8 mouse cellular contexts compared by ENCODE assay signal in genomic region chr16:59472546-59472945, GRCm38 (mm10). TPM values are rescaled to one million over a fixed set of nuclear protein-coding genes. Genes with fewer than 3 reads are reported as not detected.
DNase-seq lines count a peak whose midpoint lies in the region; ATAC-seq lines count a peak whose summit lies in the region.

No protein-coding gene starts in this region.

- no peak for DNase-seq in lung, postnatal 4 days
- DNase-seq in limb, embryonic 11.5 days (ENCODE audit: low spot score) = no peak
- DNase-seq in thymus, postnatal 0 days (ENCODE audit: low spot score) = no peak
- no peak for DNase-seq in left cerebral cortex, postnatal 36 days (ENCODE audit: low spot score in 2 of 2)
- DNase-seq in T-cell, adult 2 months (ENCODE audit: low spot score) = no peak

- 40% methylated on average over 6 of the region's 6 CpGs for WGBS in lung, embryonic 16.5 days
- WGBS in embryonic facial prominence, embryonic 12.5 days = 54% methylated on average over 6 of the region's 6 CpGs
- WGBS in limb, embryonic 11.5 days = 47% methylated on average over 6 of the region's 6 CpGs
- WGBS in stomach, embryonic 14.5 days = 39% methylated on average over 6 of the region's 6 CpGs

- peaks cover 8% of the 10 kb centered on the region; the same call in 1 of the 2 replicates for H3K4me1 ChIP-seq in lung, embryonic 16.5 days (replicated peaks; ENCODE audit: control insufficient read depth, insufficient read depth, low read length)
- H3K4me1 ChIP-seq in embryonic facial prominence, embryonic 12.5 days = peaks cover 6% of the 10 kb centered on the region; the same call in 1 of the 2 replicates
- 0 out of 2 replicates have a peak, but pooled peaks cover 4% of the 10 kb centered on the region for H3K4me1 ChIP-seq in limb, embryonic 11.5 days (ENCODE audit: control insufficient read depth, insufficient read depth, low read length)
- no peaks in the 10 kb centered on the region for H3K4me1 ChIP-seq in stomach, embryonic 14.5 days (ENCODE audit: control insufficient read depth, insufficient read depth, low read length)

- H3K27ac ChIP-seq in lung, embryonic 16.5 days (ENCODE audit: low read length) = no peak overlapping the region
- no peak overlapping the region for H3K27ac ChIP-seq in embryonic facial prominence, embryonic 12.5 days
- no peak overlapping the region for H3K27ac ChIP-seq in limb, embryonic 11.5 days (replicated peaks; ENCODE audit: low read depth, low read length)
- no peak overlapping the region for H3K27ac ChIP-seq in stomach, embryonic 14.5 days (ENCODE audit: low read length)

- H3K36me3 ChIP-seq in lung, embryonic 16.5 days (ENCODE audit: control insufficient read depth, insufficient read depth, low read length) = 0 out of 2 replicates have a peak, but pooled peaks cover 2% of the 10 kb centered on the region
- 0 out of 2 replicates have a peak, but pooled peaks cover 3% of the 10 kb centered on the region for H3K36me3 ChIP-seq in embryonic facial prominence, embryonic 12.5 days
- no peaks in the 10 kb centered on the region for H3K36me3 ChIP-seq in limb, embryonic 11.5 days (ENCODE audit: control insufficient read depth, insufficient read depth, low read length)
- peaks cover 4% of the 10 kb centered on the region; the same call in 1 of the 2 replicates for H3K36me3 ChIP-seq in stomach, embryonic 14.5 days (ENCODE audit: control insufficient read depth, insufficient read depth, low read length)

- peak overlapping the region; percentile 69 for H3K4me2 ChIP-seq in lung, embryonic 16.5 days (ENCODE audit: low read depth, low read length)
- H3K4me2 ChIP-seq in embryonic facial prominence, embryonic 12.5 days (replicated peaks) = peak overlapping the region; percentile 52
- H3K4me2 ChIP-seq in limb, embryonic 11.5 days (ENCODE audit: low read depth, severe bottlenecking) = peak overlapping the region; percentile 34
- H3K4me2 ChIP-seq in stomach, embryonic 14.5 days (replicated peaks; ENCODE audit: low read depth, low read length) = peak overlapping the region; percentile 50

- no peak for ATAC-seq in lung, embryonic 16.5 days (ENCODE audit: low read depth)
- no peak for ATAC-seq in embryonic facial prominence, embryonic 12.5 days (ENCODE audit: insufficient number of reproducible peaks, insufficient read depth, low FRiP score, low TSS enrichment)
- no peak for ATAC-seq in limb, embryonic 11.5 days (ENCODE audit: insufficient number of reproducible peaks, low FRiP score, low TSS enrichment, low read depth)
- ATAC-seq in stomach, embryonic 14.5 days (ENCODE audit: insufficient number of reproducible peaks, insufficient read depth, low FRiP score, low read depth) = no peak

- peak overlapping the region; percentile 73 for H3K4me3 ChIP-seq in lung, embryonic 16.5 days (ENCODE audit: low read length)
- H3K4me3 ChIP-seq in embryonic facial prominence, embryonic 12.5 days = peak overlapping the region; percentile 55
- H3K4me3 ChIP-seq in limb, embryonic 11.5 days (ENCODE audit: low read depth, low read length) = peak overlapping the region; percentile 59
- peak overlapping the region; percentile 52 for H3K4me3 ChIP-seq in stomach, embryonic 14.5 days (ENCODE audit: low read depth, low read length)

- no peaks in the 10 kb centered on the region for H3K27me3 ChIP-seq in lung, embryonic 16.5 days (ENCODE audit: control insufficient read depth, insufficient read depth, low read depth, low read length)
- no peaks in the 10 kb centered on the region for H3K27me3 ChIP-seq in embryonic facial prominence, embryonic 12.5 days
- no peaks in the 10 kb centered on the region for H3K27me3 ChIP-seq in limb, embryonic 11.5 days (ENCODE audit: control insufficient read depth, insufficient read depth, low read length)
- H3K27me3 ChIP-seq in stomach, embryonic 14.5 days (ENCODE audit: control insufficient read depth, insufficient read depth, low read length) = no peaks in the 10 kb centered on the region

- H3K9ac ChIP-seq in lung, embryonic 16.5 days (ENCODE audit: low read length) = no peak overlapping the region
- 0 out of 2 replicates have a peak overlapping the region, but pooled peaks have one; percentile 49 for H3K9ac ChIP-seq in embryonic facial prominence, embryonic 12.5 days
- no peak overlapping the region for H3K9ac ChIP-seq in limb, embryonic 11.5 days (ENCODE audit: low read length)
- H3K9ac ChIP-seq in stomach, embryonic 14.5 days (replicated peaks; ENCODE audit: low read depth, low read length) = 0 out of 2 replicates have a peak overlapping the region, but pooled peaks have one; percentile 34

- H3K9me3 ChIP-seq in lung, embryonic 16.5 days (ENCODE audit: control insufficient read depth, low read length) = no peaks in the 10 kb centered on the region
- H3K9me3 ChIP-seq in embryonic facial prominence, embryonic 12.5 days = no peaks in the 10 kb centered on the region
- H3K9me3 ChIP-seq in limb, embryonic 11.5 days (ENCODE audit: control insufficient read depth, low read length) = no peaks in the 10 kb centered on the region
- no peaks in the 10 kb centered on the region for H3K9me3 ChIP-seq in stomach, embryonic 14.5 days (ENCODE audit: control insufficient read depth, low read depth, low read length)

- intact Hi-C loops in left cerebral cortex, postnatal 36 days (cut with DNase I) = no loop called here

RNA-seq across cellular contexts. Expression of gene Riox2, which starts 1.0 kb away (rescaled TPM):
- polyA plus RNA-seq in lung, embryonic 16.5 days (2015; fragmentation: Nextera tagmentation; extraction: Ambion mirVana) = 24.9 and 26.6 TPM in 2 replicates
- polyA plus RNA-seq in embryonic facial prominence, embryonic 12.5 days (2016; fragmentation: Nextera tagmentation; extraction: Ambion mirVana) = 33.4 and 35.8 TPM in 2 replicates
- polyA plus RNA-seq in limb, embryonic 11.5 days (2014; fragmentation: Nextera tagmentation; extraction: Ambion mirVana) = 31.2 and 34.9 TPM in 2 replicates
- 38.3 and 38.7 TPM in 2 replicates for polyA plus RNA-seq in stomach, embryonic 14.5 days (2014; fragmentation: Nextera tagmentation; extraction: Ambion mirVana)
- polyA plus RNA-seq in thymus, postnatal 0 days (2015; fragmentation: Nextera tagmentation; extraction: Ambion mirVana) = 26.0 and 29.6 TPM in 2 replicates
- total RNA-seq in left cerebral cortex, postnatal 36 days (2021) = 10 to 100 TPM; 12.9 to 14.5 TPM

Comparison
In these comparisons a context has a peak if more than half of its experiments do, and no peak if none do; other contexts are left out.
1. H3K9ac ChIP-seq: peak in embryonic facial prominence, embryonic 12.5 days (single experiment) and stomach, embryonic 14.5 days (single experiment); none in lung, embryonic 16.5 days (single experiment) and limb, embryonic 11.5 days (single experiment).
2. Peak in every context shown above with its lines, with median percentiles within 50 percentile points of each other: H3K4me2 ChIP-seq and H3K4me3 ChIP-seq.